Mouse (Mus musculus) retina, adult 2 months (tissue): ENCODE data around the gene Gdf1.
A peak's percentile ranks its signal among the peaks of the same experiment; 100 is the strongest.

ENCODE experiments used
- DNase-seq: peaks from one replicate; pipeline ENCODE4 v3.0.0-alpha.2; 2012; ENCODE audit warnings: low read depth, low spot score

Gene Gdf1

GRCm38 (mm10) chr8:70329835-70330740 lies 471 bp downstream of the Gdf1 start:
- DNase-seq: no peak

DNA sequence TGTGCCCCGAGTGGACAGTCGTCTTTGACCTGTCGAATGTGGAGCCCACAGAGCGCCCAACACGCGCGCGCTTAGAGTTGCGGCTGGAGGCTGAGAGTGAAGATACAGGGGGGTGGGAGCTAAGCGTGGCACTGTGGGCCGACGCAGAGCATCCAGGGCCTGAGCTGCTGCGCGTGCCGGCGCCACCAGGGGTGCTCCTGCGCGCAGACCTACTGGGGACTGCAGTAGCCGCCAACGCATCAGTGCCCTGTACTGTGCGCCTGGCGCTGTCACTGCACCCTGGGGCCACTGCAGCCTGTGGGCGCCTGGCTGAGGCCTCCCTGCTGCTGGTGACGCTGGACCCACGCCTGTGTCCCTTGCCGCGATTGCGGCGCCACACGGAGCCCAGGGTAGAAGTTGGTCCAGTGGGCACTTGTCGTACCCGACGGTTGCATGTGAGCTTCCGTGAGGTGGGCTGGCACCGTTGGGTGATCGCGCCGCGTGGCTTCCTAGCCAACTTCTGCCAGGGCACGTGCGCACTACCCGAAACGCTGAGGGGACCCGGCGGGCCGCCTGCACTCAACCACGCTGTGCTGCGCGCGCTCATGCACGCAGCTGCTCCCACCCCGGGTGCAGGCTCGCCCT lies 1.2 kb downstream of the Gdf1 start:
- DNase-seq: no peak

- DNase-seq: no peak
Observed at GRCm38 (mm10) chr8:70331526-70331925, 1.9 kb downstream of the Gdf1 start.

DNA sequence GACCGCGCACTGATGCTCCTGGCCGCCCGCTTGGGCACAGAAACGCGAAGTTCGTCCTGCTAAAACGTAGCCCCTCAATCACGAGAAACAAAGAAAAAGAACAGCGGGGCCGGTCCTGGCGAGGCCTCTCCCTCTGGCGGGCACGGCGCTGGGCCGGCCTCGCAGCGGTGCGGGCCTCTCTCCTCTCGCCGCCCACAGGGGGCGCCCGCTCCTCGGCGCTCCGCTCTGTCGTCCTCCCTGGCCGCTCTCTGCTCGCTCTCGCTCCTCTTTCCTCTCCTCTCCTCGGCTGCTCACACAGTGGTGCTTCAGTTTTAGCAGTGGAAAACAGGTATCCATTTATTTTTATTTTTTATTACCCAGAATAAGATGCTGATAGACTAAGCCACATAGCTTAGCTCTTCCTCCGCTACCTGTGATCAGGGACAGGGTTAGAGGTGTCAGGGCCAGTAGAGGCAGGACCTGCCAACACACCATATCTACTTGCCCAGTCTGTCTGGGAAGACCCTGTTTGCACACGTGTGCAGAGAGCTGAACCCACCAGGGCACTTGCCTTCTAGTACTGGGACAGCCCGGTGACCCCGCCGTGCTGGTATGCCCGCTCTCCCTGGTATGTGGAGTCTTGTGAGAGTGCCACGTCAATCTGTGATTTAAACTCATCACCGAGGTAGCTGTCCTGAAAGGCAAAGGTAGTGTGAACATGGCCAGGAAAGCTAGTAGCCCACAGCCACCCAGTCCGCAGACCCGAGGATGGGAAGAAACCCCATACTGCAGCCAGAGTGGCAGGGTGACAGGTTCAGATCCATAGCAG lies 2.7 kb downstream of the Gdf1 start:
- no peak for DNase-seq

- no peak for DNase-seq
Observed at GRCm38 (mm10) chr8:70332878-70333202, 3.2 kb downstream of the Gdf1 start.

- no peak for DNase-seq
Observed at GRCm38 (mm10) chr8:70338931-70339330, 9.3 kb downstream of the Gdf1 start.

DNA sequence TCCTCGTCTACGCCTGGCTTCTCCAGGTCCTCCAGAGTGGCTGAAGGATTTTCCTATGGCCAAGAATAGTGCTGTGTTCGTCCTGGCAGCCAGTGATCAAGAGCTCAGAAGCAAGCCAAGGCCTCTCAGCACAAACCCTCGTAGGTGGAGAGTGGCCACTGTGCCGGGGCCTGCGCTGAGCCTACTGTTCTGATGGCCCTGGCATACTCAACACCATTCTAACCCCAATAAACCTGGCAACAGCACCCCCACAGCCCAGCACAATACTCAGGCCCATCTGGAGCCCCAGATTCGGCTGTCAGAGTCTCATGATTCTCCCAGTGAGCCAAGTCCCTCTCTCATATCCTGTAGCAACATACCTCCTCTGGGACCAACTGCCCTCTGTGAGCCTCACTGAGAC lies 11.0 kb downstream of the Gdf1 start:
- no peak for DNase-seq

DNA sequence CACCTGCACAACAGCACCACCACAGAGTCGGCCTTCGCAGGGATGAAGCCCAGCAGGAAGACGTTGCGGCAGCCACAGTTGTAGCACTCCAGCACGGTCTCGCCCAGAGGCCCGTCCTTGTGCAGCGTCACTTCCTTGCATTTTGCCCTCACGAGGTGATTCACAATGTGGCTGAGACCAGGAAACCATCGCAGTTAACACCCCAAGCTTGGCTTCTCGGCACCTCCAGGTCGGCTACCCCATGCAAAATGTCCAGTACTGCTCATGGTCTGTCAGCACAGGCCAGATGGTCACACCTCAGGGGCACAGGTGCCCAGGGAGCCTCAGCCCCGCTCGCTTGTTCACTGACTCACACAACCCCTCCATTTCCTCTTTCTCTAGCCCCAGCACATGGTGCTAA lies 12.4 kb downstream of the Gdf1 start:
- DNase-seq: no peak

GRCm38 (mm10) chr8:70343076-70343475 lies 13.5 kb downstream of the Gdf1 start:
- DNase-seq: no peak

DNA sequence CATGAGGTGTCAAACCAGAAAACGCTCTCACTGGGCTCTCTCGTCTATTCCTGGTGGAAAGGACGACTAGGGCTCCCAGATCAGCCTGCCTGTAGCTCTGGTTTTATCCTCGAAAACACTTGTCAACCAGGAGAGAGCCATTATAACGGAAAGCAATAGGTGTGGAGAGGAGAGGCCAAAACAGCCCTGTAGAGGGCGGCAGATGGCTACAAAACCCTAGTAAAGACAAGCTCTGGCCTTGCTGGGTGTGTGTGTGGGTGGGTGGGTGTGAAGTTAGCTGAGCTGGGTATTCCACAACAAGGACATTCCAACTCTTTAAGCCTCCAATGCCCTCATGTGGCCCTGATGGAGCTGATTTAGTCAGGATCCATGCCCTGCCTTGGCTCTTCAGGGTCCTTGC lies 14.1 kb downstream of the Gdf1 start:
- DNase-seq: no peak

DNA sequence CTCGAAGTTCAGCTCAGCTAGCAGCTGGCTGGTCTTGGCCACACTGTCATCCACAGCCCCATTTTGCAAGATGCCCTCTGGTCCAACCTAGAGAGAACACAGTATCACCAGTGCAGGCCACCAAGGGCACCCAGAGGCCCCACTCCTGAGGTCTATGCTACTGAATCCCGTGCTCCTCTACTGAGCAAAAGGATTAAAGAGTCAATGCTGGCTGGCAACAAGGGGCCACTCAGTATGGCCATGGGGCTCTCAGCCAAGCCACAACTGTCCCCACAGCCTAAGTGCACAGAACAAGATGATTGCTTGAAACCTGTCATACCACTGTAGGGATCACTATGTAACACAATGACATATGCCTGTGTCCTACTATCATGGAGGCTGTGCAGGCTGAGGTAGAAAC lies 14.7 kb downstream of the Gdf1 start:
- no peak for DNase-seq

DNA sequence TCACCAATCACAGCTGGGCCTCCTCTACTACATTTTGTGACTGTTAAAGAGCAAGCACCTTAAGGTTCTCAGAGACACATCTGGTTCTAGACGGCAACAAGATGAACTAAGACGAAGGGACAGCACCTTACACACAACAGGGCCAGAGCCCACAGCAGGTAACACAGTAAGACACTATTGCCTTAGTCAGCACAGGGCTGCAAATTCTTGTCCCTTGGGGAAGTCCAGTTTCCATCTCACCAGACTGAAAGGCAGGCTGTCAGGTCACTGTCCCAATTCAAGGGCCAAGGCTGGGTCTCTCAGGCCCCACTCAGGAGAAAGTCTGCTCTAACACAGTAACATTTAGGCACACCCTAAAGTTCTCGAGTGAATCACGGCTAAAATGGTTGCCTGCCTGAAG lies 17.8 kb downstream of the Gdf1 start:
- no peak for DNase-seq

DNA sequence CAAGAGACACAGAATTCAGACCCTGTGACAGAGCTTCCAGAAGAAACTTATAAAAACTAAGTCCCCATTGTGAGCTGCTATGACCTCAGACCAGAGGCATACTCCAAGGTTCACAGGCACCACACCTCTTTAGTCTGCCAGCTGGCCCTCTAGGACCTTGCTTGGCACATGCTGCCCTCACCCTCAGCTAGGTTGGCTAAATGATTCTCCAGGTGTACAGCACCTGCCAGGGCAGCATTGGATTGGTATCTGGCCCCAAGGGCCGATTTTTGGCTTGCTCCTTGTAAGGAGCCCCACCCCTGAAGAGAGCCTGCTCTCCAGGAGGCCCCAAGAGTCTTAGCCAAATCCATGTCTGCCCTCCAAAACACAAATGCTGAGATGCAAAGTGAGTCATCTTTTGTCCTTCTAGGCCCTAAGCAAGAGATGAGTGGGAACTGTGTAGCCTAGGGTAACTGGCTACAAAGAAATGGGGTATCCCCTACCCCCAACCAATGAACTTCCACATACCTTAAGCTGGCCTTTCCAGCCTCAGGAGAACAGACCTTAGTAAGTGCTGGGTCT lies 18.3 kb downstream of the Gdf1 start:
- DNase-seq: no peak

DNA sequence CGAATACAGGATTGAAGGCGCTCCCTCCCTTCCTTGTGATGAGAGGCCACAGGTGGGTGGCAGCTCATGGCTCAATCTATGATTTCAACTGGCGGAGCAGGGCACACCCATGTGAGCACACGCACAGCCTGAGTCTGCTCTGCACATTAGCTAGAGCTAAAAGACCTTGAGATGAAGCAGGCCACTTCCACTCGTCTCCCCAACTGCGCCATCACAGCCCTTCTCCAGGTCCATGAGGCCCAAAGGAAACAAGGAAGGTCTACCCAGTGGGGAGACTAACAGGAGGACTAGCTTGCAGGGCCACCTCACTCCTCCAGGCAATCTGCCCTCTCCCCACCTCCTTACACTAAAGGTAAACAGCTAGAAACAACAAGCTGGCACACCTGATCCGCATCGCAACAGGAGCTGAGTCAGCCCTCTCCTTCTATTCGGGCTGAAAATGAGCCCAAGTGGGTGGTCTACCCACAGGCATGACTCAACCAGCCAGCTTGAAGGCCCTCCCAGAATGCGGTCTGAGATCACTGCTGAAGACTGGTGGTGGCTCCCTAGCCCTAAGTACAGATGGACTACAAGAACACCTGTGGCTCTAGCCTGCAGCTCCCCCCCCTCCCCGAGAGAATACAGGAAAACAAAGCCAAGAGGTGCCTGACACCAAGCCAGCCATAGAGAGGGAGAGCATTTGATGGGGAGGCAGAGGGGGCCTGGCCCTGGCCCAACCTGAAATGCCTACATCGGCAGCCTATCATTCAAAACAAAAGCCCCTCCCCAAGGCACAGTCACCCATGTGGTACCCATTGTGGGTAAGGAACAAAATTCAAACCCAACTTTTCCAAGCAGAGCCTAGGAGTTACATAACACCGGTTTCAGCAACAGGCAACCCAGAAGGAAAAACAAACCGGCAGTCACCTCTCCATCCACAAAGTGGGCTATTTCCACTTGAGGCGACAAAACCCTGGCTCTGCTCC lies 21.7 kb downstream of the Gdf1 start:
- no peak for DNase-seq

- DNase-seq: no peak
Observed at GRCm38 (mm10) chr8:70352000-70352384, 22.4 kb downstream of the Gdf1 start.

GRCm38 (mm10) chr8:70352657-70353151 lies 23.1 kb downstream of the Gdf1 start:
- no peak for DNase-seq

- DNase-seq: peak; percentile 99
Observed at GRCm38 (mm10) chr8:70353194-70353817, 23.7 kb downstream of the Gdf1 start, which contains the start of gene Upf1. Gene Upf1 (minus strand): TSS chr8:70353278.

DNA sequence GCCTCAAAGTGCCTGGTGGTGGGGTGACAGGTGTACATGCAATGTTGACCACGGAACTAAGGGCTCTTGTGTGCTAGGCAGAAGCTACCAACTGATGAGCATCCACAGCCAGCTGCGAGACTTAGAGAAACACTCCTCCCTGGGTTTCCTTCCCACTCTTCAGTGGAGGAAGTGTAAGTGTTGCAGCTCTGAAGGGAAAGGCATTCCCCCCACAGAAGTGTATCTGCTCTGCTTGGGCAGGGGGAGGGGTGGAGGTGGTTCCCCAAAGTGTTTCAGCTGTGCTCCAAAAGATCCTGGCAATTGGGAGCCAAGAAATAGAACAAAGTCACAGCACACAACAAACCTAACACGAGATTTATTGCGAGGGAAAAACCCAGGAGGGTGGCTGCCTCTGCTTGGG lies 24.4 kb downstream of the Gdf1 start:
- DNase-seq: no peak

- no peak for DNase-seq
Observed at GRCm38 (mm10) chr8:70356111-70356510, 26.5 kb downstream of the Gdf1 start.

- DNase-seq: no peak
Observed at GRCm38 (mm10) chr8:70359411-70359810, 29.8 kb downstream of the Gdf1 start.
